Mouse (Mus musculus): Measurements from ENCODE around the gene Clasp2.
"Not testable (repeated sequence)": the region's sequence is repeated elsewhere in the genome, so short reads cannot be mapped to it uniquely, and the experiment has no call there.

Gene Clasp2

DNA sequence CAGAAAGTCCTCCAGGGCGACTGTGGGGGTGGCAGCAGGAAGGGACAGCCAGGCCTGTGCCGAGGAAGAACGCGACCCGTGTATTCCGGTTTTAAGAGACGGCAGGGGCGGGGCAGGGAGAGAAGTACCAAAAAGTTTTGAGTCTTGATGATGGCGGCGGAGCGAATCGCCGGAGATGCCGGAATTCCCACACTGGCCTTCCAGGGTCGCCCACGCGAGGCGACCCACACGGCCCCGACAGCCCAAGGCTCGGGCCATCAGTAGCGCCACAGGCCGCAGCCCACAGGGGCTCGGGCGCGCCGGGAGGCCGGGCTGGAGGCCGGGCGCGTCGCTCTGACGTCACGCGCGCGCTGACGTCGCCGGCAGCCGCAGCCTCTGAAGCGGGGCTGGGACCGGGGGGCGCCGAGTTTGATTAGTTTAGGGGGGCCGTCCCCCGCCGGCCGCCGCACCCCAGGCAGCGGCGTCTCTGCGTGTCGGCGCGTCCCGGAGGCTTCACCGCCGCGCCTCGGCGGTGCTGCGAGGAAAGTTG lies at the start of gene Clasp2:
Gene Clasp2, plus strand, starts transcription at position 366 of the 529 bp plus-strand sequence.
- DNase-seq = peak; percentile 82

DNA sequence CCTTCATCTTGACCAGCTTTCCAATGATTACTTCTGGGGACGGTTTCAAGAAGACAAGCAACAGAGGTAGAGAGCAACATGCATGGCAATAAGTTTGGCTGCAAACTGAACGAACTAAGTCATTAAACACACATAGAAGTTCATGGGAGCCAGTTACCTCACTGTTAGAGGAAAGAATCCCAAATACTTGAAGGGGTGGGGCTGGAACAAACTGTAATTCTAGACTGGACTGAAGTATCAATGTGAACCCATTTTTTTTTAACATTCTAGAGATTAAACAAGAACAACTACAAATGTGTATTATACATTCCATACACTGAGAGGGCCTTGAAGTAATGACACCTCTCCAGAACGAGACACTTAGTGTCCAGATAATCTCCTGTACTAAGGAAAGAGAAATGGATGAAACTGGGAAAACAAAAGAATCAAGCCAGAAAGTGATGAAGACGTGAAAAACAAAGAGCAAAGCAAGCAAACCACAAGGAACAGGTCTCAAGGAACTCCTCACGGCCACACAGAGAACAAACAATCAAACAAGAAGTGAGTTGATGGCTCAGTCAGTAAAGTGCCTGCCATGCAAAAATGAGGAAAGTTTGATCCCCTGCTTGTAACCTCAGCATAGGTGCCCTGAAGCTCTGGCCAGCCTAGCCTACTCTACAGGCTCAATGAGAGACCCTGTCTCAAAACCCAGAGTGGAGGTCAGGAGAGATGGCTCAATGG lies 39.7 kb upstream of the Clasp2 start:
- no peak for DNase-seq

DNA sequence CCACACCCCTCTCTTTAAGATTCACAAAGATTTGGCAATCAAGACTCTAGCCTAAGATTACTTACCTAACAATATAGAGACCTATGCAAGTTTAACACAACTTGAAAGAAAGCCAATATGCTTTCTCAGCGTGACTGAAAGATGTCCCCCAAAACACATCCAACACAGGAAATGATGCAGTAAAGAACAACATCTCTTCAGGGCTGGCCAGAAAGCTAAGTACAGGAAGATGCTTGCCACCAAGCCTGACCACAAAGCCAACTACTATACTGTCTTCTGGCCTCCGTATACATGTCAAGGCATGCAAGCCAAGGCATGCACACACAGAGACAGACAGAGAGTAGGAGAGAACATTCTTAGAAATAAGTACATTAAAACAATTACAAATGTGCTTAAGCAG lies 35.2 kb upstream of the Clasp2 start:
- DNase-seq = no peak

DNA sequence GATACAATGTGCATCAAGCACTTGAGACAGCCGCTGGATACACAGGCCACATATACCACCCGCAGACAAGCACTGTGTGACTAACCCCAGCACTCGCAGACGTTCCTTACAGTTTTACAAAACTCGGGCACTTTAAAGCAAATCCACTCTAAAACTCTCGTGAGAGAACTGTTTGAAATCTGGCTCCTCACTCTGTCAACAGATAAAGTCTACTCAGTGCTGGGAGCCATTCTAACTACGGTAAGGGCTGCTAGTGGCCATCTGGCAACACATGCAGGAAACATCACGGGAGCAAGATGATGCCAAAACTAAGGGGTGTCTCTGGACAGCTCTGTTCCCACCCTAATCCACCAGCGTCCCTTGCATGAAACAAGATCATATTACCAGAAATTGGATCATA lies 34.4 kb upstream of the Clasp2 start:
- no peak for DNase-seq

DNA sequence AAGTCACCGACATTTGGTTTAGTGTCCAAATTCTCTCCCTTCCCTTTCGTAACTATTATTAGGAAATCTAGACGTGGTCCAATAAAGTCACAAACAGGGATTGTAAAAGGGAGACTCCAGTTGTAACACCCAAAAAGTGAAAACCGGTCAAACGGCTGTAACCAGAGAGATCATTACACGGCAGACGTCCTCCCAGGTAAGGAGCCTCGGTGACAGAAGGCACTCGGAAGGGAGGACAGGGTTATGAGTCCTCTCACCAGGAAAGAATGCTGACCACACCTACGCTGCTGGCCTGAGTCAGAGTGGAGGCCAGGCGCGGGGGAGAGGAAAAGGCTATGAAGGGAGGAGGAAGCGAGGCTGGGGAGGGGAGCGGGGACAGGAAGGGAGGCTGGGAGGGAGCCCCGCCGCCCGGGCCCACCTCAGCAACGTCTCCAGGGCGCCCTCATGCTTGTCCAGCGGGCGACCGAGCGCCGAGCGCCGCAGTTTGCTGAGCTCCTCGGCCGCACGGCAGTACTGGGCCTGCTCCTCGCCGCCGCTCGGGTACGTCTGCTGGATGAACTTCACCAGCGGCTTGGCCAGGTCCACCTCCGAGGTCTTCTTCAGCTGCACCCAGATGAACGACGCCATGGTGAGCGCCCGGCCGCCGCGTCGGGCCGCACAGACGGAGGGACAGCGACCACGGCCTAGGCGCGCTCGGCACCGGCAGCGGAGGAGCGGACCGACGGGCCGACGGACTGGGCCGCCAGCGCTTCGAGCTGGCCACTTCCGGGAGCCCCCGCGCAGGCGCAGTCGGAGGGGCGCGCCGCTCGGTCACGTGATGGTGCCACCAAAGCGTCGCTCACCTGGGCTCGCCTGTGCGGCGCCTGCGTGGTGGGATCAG lies 33.6 kb upstream of the Clasp2 start, which contains the start of gene Pdcd6ip:
Gene Pdcd6ip, minus strand, starts transcription at position 779 of the 880 bp plus-strand sequence.
- peak; percentile 95 for DNase-seq

DNA sequence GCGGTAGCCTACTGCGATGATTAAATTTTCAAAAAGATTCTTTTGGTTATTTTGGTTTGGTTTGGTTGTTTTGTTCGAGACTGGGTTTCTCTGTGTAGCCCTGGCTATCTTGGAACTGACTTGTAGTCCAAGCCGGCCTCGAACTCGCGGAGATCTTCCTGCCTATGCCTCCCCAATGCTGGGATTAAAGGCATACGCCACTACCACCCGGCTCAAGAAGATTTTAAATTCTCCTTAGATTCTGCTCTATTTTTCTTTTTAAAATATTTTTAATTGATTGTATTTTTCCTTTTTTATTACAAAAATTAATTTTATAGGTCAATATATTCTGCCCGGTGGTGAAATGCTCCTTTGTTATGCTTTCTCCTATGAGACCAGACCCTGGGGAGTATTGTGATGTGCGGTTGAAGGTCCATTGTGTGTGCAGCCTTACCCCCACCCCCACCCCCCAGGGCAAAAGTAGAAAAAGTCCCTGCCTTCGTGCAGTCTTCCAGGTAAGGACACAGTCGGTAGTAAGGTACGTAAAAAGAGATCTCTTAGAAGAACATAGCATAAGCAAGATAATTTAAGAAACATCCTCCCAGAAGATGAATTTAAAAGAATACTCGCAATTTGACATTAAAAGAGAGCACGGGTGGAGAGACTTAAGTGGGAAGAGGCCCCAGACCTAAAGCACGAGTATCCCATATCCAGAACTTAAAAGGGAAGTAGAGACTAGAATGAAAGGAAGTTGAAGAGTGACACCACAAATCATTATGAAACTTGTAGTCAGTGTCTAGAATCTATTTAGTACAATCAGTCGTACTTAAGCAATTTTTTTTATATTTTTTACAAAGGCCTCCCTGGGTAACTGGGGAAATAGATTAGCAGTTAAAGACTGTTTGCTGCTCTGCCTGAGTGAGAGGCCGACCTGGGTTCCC lies 32.7 kb upstream of the Clasp2 start:
- no peak for DNase-seq

DNA sequence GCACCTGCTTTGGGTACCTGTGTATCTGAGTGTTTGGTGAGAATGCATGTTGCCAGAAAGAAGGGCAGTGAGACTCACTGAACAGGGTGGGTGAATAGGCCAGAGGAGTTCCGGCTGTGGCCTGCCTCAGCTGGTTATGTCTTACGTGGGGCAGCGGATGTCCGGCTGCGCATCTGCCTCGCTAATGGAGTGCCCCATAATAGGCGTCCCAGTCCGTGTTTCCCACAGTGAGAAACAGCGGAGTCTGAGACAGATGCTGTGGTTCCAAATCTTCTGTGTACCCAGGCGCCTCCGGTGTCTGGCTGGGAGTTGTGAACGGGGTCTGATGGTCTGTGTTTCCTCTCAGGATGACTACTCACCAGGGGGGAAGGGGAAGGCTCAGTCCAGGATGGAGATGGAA lies 30.4 kb upstream of the Clasp2 start:
- no peak for DNase-seq

DNA sequence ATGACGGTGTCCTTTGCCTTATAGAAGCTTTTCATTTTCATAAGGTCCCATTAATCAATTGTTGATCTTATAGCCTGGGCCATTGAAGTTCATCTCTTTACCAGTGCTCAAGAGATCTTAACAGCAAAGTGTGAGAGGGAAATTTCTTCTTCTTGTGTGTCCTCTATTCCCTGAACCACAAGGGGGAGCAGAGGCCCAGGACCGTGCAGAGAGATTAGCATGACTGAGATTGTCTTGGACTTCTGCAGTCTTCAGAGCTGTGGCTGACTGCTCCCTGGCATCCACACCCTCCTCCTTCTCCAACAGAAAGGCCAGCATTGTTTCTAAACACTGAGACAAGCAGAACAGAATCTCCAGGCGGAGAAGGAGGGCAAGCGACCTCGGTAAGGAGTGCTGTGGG lies 22.2 kb upstream of the Clasp2 start:
- DNase-seq = peak; percentile 33

DNA sequence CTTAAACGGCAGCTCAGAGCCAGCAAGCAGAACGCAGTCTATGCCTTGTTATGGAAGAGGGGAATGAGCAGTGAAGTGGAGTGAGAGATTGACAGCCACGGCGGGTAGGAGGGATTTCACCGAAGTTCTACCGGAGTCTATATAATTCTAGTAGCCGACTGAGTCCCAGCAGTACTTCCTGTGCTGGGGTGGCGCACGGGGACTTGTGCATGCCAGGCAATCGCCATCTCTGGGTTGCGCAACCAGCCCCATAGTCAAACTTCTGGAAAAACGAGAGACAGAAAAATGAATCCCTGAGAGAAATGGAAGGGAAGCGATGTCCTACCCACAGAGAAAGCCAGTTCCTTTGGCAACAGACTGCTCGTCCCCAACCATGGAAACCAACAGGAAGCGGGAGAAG lies 16.6 kb upstream of the Clasp2 start:
- DNase-seq = no peak

DNA sequence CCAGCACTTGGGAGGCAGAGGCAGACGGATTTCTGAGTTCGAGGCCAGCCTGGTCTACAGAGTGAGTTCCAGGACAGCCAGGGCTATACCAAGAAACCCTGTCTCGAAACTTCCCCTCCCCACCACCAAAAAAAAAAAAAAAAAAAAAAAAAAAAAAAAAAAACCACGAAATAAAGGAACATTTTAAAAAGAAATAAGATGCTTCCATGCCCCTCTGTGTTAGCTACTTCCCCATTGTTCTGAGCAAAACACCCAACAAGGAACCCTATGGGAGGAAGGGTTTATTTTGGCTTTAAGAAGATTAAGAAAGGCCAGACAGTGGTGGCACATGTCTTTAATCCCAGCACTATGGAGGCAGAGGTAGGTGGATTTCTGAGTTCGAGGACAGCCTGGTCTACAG lies 15.7 kb upstream of the Clasp2 start:
- DNase-seq = not testable (repeated sequence)

DNA sequence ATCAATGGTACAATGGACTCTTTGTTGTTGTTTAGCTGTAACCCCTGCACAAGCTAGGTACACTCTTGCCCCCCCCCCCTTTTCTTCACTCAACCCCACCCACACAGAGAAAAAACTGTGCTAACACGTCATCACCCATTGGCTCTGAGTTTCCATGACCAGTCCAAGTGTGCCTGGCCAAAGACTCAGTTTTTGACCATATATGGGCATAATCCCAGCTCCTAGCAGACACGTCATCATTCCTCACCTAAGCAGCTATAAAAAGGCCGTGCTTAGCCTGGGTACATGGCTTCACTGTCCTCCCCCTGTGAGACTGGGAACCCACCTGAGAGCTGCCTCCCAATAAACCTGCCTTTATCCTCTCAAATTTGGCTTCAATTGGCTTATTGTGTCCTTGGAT lies 15.1 kb upstream of the Clasp2 start:
- no peak for DNase-seq

DNA sequence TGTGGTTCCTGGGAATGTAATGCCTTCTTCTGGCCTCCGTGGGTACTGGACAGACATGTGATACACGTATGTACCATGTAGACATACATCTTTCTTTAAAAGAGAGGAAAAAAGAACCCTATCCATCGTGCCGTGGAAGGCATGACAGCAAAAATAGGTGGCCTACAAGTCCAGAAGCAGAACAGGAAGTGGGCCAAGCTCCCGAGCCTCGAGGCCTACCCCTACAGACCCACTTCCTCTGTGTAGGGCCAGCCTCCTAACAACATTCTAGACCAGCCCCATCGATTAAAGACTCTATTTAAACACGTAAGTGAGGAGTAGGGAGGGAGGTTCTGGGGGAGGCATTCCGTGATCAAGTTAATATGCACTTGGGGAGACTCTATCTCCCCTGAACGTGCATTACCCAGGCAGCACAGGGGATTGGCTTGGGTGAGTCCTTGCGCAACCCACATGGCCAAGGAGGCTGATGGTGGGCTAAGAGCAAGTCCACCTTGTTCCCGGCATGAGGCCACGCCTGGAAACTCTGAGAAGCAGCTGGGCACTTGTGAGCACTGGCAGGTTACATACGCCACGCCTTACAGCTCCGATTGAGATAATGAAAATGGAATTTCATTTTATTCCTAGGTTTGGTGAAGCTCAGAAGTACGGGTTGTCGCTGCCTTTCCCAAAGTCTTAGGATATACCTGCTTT lies 14.1 kb upstream of the Clasp2 start:
- no peak for DNase-seq

DNA sequence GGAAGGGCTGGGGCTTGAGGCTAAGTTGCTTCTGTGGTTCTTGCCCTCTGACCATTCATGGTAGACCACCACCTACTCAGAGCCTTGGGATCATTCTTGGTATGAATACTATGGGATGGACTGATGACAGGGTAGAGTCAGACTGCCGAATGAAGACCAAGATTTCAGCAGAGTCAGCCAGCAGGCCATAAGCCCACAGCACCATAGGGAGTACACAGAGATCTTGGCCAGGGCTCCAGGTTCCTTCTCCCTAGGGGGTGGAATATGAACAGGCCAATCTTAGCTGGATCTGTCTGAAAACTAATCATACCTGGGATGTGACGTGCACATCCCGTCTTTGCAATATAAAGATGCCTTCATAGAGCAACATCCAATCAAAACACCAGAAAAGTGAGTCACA lies 9.7 kb upstream of the Clasp2 start:
- DNase-seq = no peak

DNA sequence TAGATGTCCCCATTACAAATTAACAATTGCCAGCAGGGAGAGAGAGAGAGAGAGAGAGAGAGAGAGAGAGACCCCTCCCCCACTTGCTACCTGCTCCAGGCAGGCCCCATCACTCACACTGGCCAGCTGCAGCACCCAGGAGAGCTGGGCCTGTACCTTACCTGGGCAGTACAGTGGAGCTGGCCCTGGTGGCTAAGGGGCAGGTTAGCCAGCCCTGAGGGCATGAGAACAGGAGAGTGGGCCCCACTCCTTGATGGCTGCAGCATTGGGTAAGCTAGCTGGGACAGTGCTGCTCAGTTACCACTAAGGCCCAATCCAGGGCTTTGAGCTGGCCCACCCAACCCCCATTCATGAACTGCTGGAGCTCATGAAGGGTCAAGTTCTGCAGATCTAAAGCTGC lies 5.4 kb upstream of the Clasp2 start:
- DNase-seq = no peak

DNA sequence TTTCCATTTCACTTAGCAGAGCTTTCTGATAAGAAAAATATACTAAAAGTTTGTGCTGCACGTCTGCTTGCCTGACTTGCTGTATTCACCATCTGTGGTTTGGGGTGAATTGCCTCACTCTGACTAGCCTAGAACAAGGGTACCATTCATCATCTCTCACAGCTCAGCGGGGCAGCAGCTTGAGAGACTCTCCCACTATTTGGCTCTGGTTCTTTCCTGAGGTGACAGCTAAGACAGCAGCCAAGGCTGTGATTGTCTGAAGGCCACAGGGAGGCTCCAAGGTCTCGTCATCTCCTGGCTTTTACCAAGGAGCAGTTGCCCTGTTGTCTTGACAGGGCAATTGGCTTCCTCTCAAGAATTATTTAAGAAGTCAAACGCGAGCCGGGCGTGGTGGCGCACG lies 3.3 kb upstream of the Clasp2 start:
- DNase-seq = no peak

DNA sequence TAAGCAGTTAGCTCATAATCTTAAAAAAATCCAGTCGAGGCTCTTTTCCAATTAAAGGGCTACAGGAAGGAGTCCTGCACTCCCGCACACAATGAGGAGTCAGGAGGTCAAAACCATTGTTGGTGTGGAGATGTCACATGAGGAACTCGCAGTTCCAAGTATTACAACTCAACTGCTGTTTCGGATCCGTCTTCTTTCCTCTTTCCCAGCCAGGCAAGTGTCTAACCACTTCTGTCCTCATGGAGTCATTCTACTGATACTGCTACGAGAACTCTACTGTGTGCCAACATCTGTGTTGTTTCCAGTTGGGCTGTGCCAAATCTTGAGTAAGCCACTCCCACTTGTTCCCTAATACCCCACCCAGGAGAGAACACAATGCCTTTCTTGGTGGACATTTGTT lies 2.3 kb upstream of the Clasp2 start:
- DNase-seq = no peak

DNA sequence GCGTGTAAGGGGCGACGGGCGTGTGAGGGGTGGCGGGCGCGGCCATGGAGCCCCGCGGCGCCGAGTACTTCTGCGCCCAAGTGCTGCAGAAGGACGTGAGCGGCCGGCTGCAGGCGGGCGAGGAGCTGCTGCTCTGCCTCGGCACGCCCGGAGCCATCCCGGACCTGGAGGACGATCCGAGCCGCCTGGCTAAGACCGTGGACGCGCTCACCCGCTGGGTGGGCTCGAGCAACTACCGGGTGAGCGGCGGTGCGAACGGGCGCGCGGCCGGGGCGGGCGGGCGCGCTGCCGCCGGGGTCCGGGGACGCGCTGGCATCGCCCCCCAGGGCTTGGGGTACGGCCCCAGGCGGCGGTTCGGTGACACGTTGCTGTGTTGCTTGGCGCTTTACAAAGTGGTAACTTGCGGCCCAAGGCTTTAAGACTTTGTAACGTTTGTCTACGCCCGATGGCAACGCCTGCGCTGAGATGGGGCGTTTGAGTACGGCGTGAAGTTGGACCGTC lies 414 bp downstream of the Clasp2 start:
- DNase-seq = peak; percentile 75

DNA sequence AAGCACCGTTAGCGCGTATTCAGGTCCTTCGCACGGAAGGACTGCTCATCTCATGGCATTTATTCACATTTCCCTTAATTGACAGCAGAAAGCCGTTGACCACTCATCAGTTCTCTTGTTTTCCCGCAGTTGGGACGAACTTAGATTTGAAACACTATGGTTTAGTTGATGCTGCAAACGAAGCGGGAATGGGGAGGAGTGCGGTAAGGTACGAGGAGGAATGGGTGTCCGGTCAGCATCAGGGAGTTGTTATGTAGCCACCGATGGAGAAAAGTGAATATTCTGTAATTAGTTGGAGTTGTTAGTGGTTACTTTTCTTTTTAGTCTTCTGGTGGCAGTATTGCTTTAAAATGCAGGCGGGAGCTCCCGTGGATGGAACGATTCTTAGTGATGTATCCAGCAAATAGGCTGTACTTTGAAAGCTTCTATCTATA lies 1.1 kb downstream of the Clasp2 start:
- DNase-seq = no peak

DNA sequence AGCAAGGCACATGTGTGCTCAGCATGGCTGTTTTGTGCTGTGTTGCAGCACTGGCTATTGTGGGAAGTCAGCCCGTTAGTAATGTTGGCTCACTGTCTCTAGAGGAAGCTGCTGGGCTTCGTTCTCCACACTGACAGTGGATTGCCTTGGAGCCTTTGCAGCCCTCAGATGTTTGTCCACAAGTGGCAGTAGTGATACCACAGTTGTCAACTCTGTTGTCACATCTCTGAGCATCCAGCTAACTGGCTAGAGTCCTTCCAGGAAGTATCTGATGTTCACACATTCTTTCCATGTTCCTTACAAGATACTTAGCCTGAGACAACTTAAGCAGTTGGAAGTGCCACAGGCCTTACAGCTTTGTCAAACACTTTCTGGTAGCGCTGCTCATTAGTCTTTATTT lies 2.0 kb downstream of the Clasp2 start:
- DNase-seq = no peak

DNA sequence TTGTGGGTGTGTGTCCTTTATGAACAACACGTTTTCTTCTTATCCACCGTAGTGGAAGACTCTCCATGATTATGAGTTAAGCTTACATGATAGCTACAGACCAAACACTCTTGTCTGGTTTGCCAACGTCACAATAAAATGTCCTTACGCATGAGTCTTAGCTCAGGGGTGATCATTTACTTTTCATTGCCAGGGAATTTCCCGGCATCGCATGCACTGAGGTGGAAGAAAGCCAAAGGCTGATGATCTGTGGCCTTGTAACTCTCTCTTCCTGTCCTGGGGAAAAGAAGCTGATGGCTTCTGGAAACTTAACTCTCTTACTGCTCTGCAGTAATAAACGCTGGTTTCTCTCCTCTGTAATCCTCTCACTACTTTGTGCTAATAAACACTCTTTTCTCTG lies 8.1 kb downstream of the Clasp2 start:
- DNase-seq = no peak

DNA sequence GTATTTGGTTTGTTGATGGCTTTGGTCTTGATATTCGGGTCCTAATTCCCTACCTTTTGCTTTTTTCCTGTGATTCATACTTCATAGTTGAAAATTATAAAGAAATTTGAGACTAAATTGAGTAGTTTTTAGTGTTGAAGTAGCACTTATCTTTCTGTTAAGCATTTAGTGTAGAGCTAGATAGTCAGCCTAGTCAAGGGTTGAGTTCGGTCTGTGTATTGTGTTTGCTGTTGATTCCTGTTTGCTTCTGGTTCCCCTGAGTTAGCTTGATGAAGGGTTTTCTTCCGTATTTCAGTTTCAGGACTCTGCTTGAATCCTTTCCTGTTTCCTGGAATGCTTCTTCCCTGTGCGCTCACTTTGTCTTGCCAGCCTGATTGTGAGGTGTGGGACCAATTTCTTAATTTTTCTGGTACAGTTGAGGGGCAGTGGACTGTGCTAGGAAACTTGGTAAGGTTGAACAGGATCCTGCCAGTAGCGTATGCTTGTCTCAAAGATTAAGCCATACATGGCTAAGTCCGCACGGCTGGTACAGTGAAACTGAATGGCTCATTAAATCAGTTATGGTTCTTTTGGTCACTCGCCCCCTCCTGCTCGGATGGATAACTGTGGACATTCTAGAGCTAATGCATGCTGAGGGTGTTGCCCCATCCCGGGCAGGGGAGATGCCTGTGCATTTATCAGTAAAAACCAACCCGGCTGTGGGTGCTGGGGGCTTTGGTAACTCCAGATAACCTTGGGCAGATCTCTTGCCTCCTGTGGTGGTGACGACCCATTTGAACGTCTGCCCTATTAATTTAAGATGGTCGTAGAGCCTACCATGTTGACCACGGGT lies 14.8 kb downstream of the Clasp2 start:
- no peak for DNase-seq
